Mouse (Mus musculus) bone marrow macrophage, adult 2 months (primary cell): ENCODE data around the gene Efs.

ENCODE experiments used
- CTCF ChIP-seq: IDR thresholded peaks from 2 replicates; pipeline ENCODE4 v1.5.1; 2012; ENCODE audit warnings: low read depth, mild to moderate bottlenecking, low read length, moderate library complexity
- POLR2A ChIP-seq: IDR thresholded peaks from 2 replicates; pipeline ENCODE4 v1.6.1; 2012; ENCODE audit warnings: mild to moderate bottlenecking, low read depth, low read length, borderline replicate concordance

- TF ChIP-seq POLR2A, result no peak
- TF ChIP-seq CTCF, result no peak
Observed at GRCm38 (mm10) chr14:54968344-54968743, 42.4 kb upstream of the Efs start.
